ENCODE assay signal across 10 mouse cellular contexts in genomic region chr15:78684111-78684510, GRCm38 (mm10). TPM values are rescaled to one million over a fixed set of nuclear protein-coding genes. Genes with fewer than 3 reads are reported as not detected.
DNase-seq lines count a peak whose midpoint lies in the region; ATAC-seq and TF ChIP-seq lines count a peak whose summit lies in the region.
"Had no signal": no experiment of that assay in that cellular context is flagged by ENCODE, and none has a peak within 500 bp of the region (broad histone marks: within the 10 kb centered on the region; RNA-seq: fewer than 3 reads in every experiment).

No protein-coding gene starts in this region.

- H3K36me3 ChIP-seq in thymus, adult 2 months (ENCODE audit: control insufficient read depth, insufficient read depth, low read length): no peaks in the 10 kb centered on the region
- H3K36me3 ChIP-seq in limb, embryonic 14.5 days (ENCODE audit: control insufficient read depth, insufficient read depth, low read length): no peaks in the 10 kb centered on the region

- no peak overlapping the region for H3K27ac ChIP-seq in thymus, adult 2 months (ENCODE audit: control insufficient read depth, insufficient read depth, low read length)
- H3K27ac ChIP-seq in limb, embryonic 14.5 days (replicated peaks; ENCODE audit: low read depth, low read length): no peak overlapping the region
- H3K27ac ChIP-seq: macrophage had no signal

- 0 out of 2 replicates have a peak overlapping the region, but pooled peaks have one; percentile 12 for H3K9ac ChIP-seq in limb, embryonic 14.5 days (ENCODE audit: low read depth, low read length, severe bottlenecking)

- no peak for TF ChIP-seq CTCF in thymus, adult 2 months (IDR thresholded peaks at IDR 0.05; ENCODE audit: borderline replicate concordance, control insufficient read depth, extremely low read depth, insufficient read depth, low read length, poor library complexity)

- TF ChIP-seq POLR2A in thymus, adult 2 months (IDR thresholded peaks at IDR 0.05; ENCODE audit: control insufficient read depth, extremely low read depth, insufficient read depth, low read length, poor library complexity): no peak
- no peak for TF ChIP-seq POLR2A in limb, embryonic 14.5 days (IDR thresholded peaks at IDR 0.05; ENCODE audit: borderline replicate concordance, extremely low read depth, insufficient read depth, insufficient read length)

- no peaks in the 10 kb centered on the region for H3K9me3 ChIP-seq in limb, embryonic 14.5 days (ENCODE audit: control insufficient read depth, low read length)

- peak; percentile 61 for ATAC-seq in frontal cortex, adult (ENCODE audit: low TSS enrichment)
- no peak; the same call in 1 of the 2 replicates for ATAC-seq in limb, embryonic 14.5 days (ENCODE audit: low FRiP score, low read depth)

- no peak overlapping the region for H3K4me3 ChIP-seq in thymus, adult 2 months (ENCODE audit: control insufficient read depth, insufficient read depth, low read length)
- H3K4me3 ChIP-seq in limb, embryonic 14.5 days (replicated peaks; ENCODE audit: low read length): no peak overlapping the region

- no peak overlapping the region for H3K4me2 ChIP-seq in limb, embryonic 14.5 days (replicated peaks; ENCODE audit: low read depth, low read length, severe bottlenecking)

- WGBS in thymus, adult 2 months: 55% methylated on average over 9 of the region's 9 CpGs
- 6% methylated on average over 9 of the region's 9 CpGs for whole genome bisulfite sequencing in limb, embryonic 14.5 days

- peak; percentile 28 for DNase-seq in thymus, postnatal 14 days
- DNase-seq in thymus, adult 2 months: no peak
- DNase-seq in limb, embryonic 14.5 days (ENCODE audit: low spot score): no peak
- DNase-seq in yolk sac, embryonic 10.5 days (ENCODE audit: low spot score): peak; percentile 3
- DNase-seq in ovary, adult 18-20 months (ENCODE audit: low spot score): no peak
- no peak for DNase-seq in adrenal gland, postnatal 10 days
- DNase-seq in adrenal gland, postnatal 25 days: no peak
- DNase-seq: heart, adult 18-20 months had no signal

- H3K4me1 ChIP-seq in thymus, adult 2 months (replicated peaks; ENCODE audit: control insufficient read depth, insufficient read depth, low read length): peaks cover 31% of the 10 kb centered on the region
- H3K4me1 ChIP-seq in limb, embryonic 14.5 days (ENCODE audit: control insufficient read depth, insufficient read depth, low read length): peaks cover 9% of the 10 kb centered on the region

- no peaks in the 10 kb centered on the region for H3K27me3 ChIP-seq in thymus, adult 2 months (ENCODE audit: control insufficient read depth, insufficient read depth, low read length)
- no peaks in the 10 kb centered on the region for H3K27me3 ChIP-seq in limb, embryonic 14.5 days (ENCODE audit: control insufficient read depth, insufficient read depth, low read length)

RNA-seq across cellular contexts. Expression of gene Elfn2, which starts 34.5 kb away (rescaled TPM):
- polyA plus RNA-seq in thymus, adult 2 months (2012; rRNA removed): 4.7 and 8.4 TPM in 2 replicates
- 0.19 and 0.24 TPM in 2 replicates for polyA plus RNA-seq in limb, embryonic 14.5 days (2012; rRNA removed)
- polyA plus RNA-seq in limb, embryonic 14.5 days (2014; fragmentation: Nextera tagmentation; extraction: Ambion mirVana): 0.04 TPM in 1 of 2 replicates, not detected in the other
- 1 to 10 TPM; 2.5 to 2.9 TPM for total RNA-seq in adrenal gland, postnatal 10 days (2021)
- 2.4 and 7.8 TPM in 2 replicates for total RNA-seq in adrenal gland, postnatal 25 days (2021)
- polyA plus RNA-seq: macrophage had no signal

Comparison
In these comparisons a context has a peak if more than half of its experiments do, and no peak if none do; other contexts are left out.
1. DNase-seq: peak in thymus, postnatal 14 days (single experiment) and yolk sac, embryonic 10.5 days (single experiment); none in thymus, adult 2 months (single experiment), limb, embryonic 14.5 days (single experiment), ovary, adult 18-20 months (single experiment), adrenal gland, postnatal 10 days (single experiment) and adrenal gland, postnatal 25 days (single experiment).